Comparison of ENCODE assay signal across 29 mouse cellular contexts in the genomic region with DNA sequence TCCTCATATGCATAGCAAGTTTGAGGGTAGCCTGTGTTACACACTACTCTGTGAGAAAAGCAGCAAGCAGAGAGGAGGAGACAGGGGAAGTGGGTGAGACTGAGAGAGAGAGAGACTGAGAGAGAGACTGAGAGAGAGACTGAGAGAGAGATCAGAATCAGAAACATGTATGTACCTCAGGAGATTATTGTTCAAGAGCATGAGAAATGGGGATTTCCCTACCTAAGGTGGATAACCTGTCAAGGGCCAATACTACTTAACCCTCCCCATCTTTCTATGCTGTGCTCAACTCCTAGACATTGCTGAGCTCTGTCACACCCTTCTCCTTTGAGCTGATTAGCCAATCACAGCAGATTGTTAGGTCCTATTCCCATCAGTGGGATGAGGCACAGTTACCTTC. TPM values are rescaled to one million over a fixed set of nuclear protein-coding genes. Genes with fewer than 3 reads are reported as not detected.
DNase-seq lines count a peak whose midpoint lies in the region; ATAC-seq and TF ChIP-seq lines count a peak whose summit lies in the region.
"Had no signal": no experiment of that assay in that cellular context is flagged by ENCODE, and none has a peak within 500 bp of the region (broad histone marks: within the 10 kb centered on the region; RNA-seq: fewer than 3 reads in every experiment).

No protein-coding gene starts in this region.

- H3K27me3 ChIP-seq in megakaryocyte, embryonic 14.5 days (replicated peaks): no peaks in the 10 kb centered on the region
- H3K27me3 ChIP-seq in CH12.LX (replicated peaks): no peaks in the 10 kb centered on the region
- no peaks in the 10 kb centered on the region for H3K27me3 ChIP-seq in hindbrain, embryonic 10.5 days (ENCODE audit: insufficient read depth, poor library complexity, severe bottlenecking)
- H3K27me3 ChIP-seq: embryonic facial prominence, embryonic 13.5 days; forebrain, embryonic 15.5 days; kidney, embryonic 15.5 days; lung, embryonic 15.5 days had no signal

- dilution Hi-C loops in CH12.LX (cut with MboI; ENCODE audit: extremely low pct_ligation_motif_present, extremely low pct_unique_long_range_greater_than_20kb, low sequenced_read_pairs): no loop called here

- TF ChIP-seq RAD21 in CH12.LX (IDR thresholded peaks at IDR 0.05; ENCODE audit: low read depth, low read length): no peak

- no peak for DNase-seq in CH12.LX (ENCODE audit: extremely low read depth)
- peak; percentile 65 for DNase-seq in naive thymus-derived CD4-positive, alpha-beta T cell, adult 2 months (ENCODE audit: low read depth)
- no peak for DNase-seq in hindbrain, embryonic 10.5 days (ENCODE audit: low spot score)
- no peak for DNase-seq in cerebellum, postnatal 4 days (ENCODE audit: low spot score in 2 of 2)
- DNase-seq: adrenal gland, postnatal 25 days; cerebellum, adult 11-12 months; cerebellum, adult 9-11 months; gastrocnemius, adult 2 months; gastrocnemius, postnatal 36 days; heart, adult 18-20 months; heart, postnatal 4 days; kidney, adult 18-20 months; kidney, postnatal 36 days; lung, postnatal 4 days; midbrain, embryonic 14.5 days; right cerebral cortex, postnatal 4 days; thymus, adult 18-20 months; thymus, postnatal 36 days had no signal

- ATAC-seq in megakaryocyte, adult 5-6 weeks (ENCODE audit: poor library complexity, severe bottlenecking): no peak
- ATAC-seq in monocyte, adult 5-6 weeks (replicated peaks; ENCODE audit: insufficient number of reproducible peaks, low FRiP score, low TSS enrichment, poor library complexity, severe bottlenecking): no peak
- ATAC-seq: forebrain, embryonic 15.5 days had no signal

- H3K79me2 ChIP-seq in CH12.LX (replicated peaks; ENCODE audit: control insufficient read depth, extremely low read depth, insufficient read depth, poor library complexity, severe bottlenecking): no peaks in the 10 kb centered on the region

- no peak overlapping the region for H3K9ac ChIP-seq in CH12.LX (ENCODE audit: insufficient read depth, low read depth)
- H3K9ac ChIP-seq: embryonic facial prominence, embryonic 13.5 days; forebrain, embryonic 15.5 days; heart, embryonic 12.5 days; hindbrain, embryonic 14.5 days; kidney, embryonic 15.5 days; lung, embryonic 15.5 days had no signal

- no peaks in the 10 kb centered on the region for H3K36me3 ChIP-seq in megakaryocyte, embryonic 14.5 days (replicated peaks; ENCODE audit: low read length)
- H3K36me3 ChIP-seq in CH12.LX (replicated peaks in 1 of 2; ENCODE audit: control insufficient read depth in 1 of 2, insufficient read depth in 1 of 2, low read length in 1 of 2): no peaks in the 10 kb centered on the region
- H3K36me3 ChIP-seq in hindbrain, embryonic 10.5 days: no peaks in the 10 kb centered on the region
- H3K36me3 ChIP-seq: embryonic facial prominence, embryonic 13.5 days; forebrain, embryonic 10.5 days; forebrain, embryonic 15.5 days; heart, embryonic 12.5 days; kidney, embryonic 15.5 days; lung, embryonic 15.5 days had no signal

- H3K4me2 ChIP-seq in CH12.LX (ENCODE audit: insufficient read depth, low read depth, poor library complexity, severe bottlenecking): peak overlapping the region; percentile 8; the same call in 1 of the 2 replicates
- H3K4me2 ChIP-seq: embryonic facial prominence, embryonic 13.5 days; forebrain, embryonic 15.5 days; heart, embryonic 12.5 days; hindbrain, embryonic 14.5 days; kidney, embryonic 15.5 days; lung, embryonic 15.5 days had no signal

- TF ChIP-seq EP300 in CH12.LX (IDR thresholded peaks at IDR 0.05; ENCODE audit: low read length): 0 out of 2 replicates have a peak, but pooled peaks have one; percentile 23

- peak overlapping the region; percentile 61 for H3K27ac ChIP-seq in CH12.LX (ENCODE audit: insufficient read depth, low read depth)
- no peak overlapping the region for H3K27ac ChIP-seq in hindbrain, embryonic 10.5 days
- H3K27ac ChIP-seq: embryonic facial prominence, embryonic 13.5 days; forebrain, embryonic 10.5 days; forebrain, embryonic 15.5 days; gastrocnemius, adult 2 months; hindbrain, embryonic 14.5 days; kidney, embryonic 15.5 days; layer of hippocampus, adult 2 months; lung, embryonic 15.5 days had no signal

- no peak for TF ChIP-seq CTCF in CH12.LX (conservative IDR thresholded peaks at IDR 0.05 in 1 of 2, IDR thresholded peaks at IDR 0.05 in 1 of 2; ENCODE audit: low read depth in 2 of 2, low read length in 2 of 2)

- in situ Hi-C loops in CH12.LX (cut with MboI; ENCODE audit: low pct_ligation_motif_present, low pct_unique_long_range_greater_than_20kb, low sequenced_read_pairs): no loop called here

- peaks cover 71% of the 10 kb centered on the region for H3K4me1 ChIP-seq in megakaryocyte, embryonic 14.5 days
- peaks cover 17 to 67% of the 10 kb centered on the region in 2 experiments for H3K4me1 ChIP-seq in CH12.LX (ENCODE audit: control insufficient read depth in 1 of 2, insufficient read depth in 2 of 2)
- H3K4me1 ChIP-seq in hindbrain, embryonic 10.5 days (replicated peaks): peaks cover 32% of the 10 kb centered on the region

- TF ChIP-seq POLR2A in CH12.LX (IDR thresholded peaks at IDR 0.05; ENCODE audit: low read depth, low read length): no peak

- H3K4me3 ChIP-seq in megakaryocyte, embryonic 14.5 days (replicated peaks): peak overlapping the region; percentile 74
- H3K4me3 ChIP-seq in CH12.LX (replicated peaks in 1 of 3; ENCODE audit: low read depth in 2 of 3, low read length in 2 of 3, poor library complexity in 1 of 3): no peak overlapping the region
- no peak overlapping the region for H3K4me3 ChIP-seq in hindbrain, embryonic 10.5 days
- H3K4me3 ChIP-seq: embryonic facial prominence, embryonic 13.5 days; forebrain, embryonic 10.5 days; forebrain, embryonic 15.5 days; gastrocnemius, adult 2 months; heart, embryonic 12.5 days; kidney, embryonic 15.5 days; layer of hippocampus, adult 2 months; lung, embryonic 15.5 days had no signal

- peaks cover 5% of the 10 kb centered on the region; the same call in 1 of the 2 replicates for H3K9me3 ChIP-seq in megakaryocyte, embryonic 14.5 days
- H3K9me3 ChIP-seq in CH12.LX (replicated peaks; ENCODE audit: low read length): peaks cover 15% of the 10 kb centered on the region
- no peaks in the 10 kb centered on the region for H3K9me3 ChIP-seq in hindbrain, embryonic 10.5 days
- H3K9me3 ChIP-seq: embryonic facial prominence, embryonic 13.5 days; forebrain, embryonic 10.5 days; forebrain, embryonic 15.5 days; heart, embryonic 12.5 days; kidney, embryonic 15.5 days; lung, embryonic 15.5 days had no signal

TF ChIP-seq in CH12.LX, 34 proteins besides CTCF, POLR2A, EP300 and RAD21:
- TF ChIP-seq MYC (IDR thresholded peaks at IDR 0.05; ENCODE audit: low read depth, low read length) (peak; percentile 37; the same call in 1 of the 2 replicates), MEF2A (IDR thresholded peaks at IDR 0.05; ENCODE audit: borderline replicate concordance, low read depth, low read length) (0 out of 2 replicates have a peak, but pooled peaks have one; percentile 3), JUN (IDR thresholded peaks at IDR 0.05; ENCODE audit: insufficient read depth, low read depth, low read length) (no peak)

RNA-seq across cellular contexts. Expression of gene Sema4b, which starts 4.5 kb away (rescaled TPM):
- 30.8 and 31.0 TPM in 2 replicates for polyA plus RNA-seq in megakaryocyte, embryonic 14.5 days (2012; ENCODE audit: insufficient read depth, low replicate concordance)
- total RNA-seq in megakaryocyte, adult 5-6 weeks (2015): 10.1 and 13.7 TPM in 2 replicates
- 10.5 and 11.1 TPM in 2 replicates for total RNA-seq in megakaryocyte, adult 5-6 weeks (2017)
- total RNA-seq in CH12.LX (2012; rRNA removed): 8.6 and 9.4 TPM in 2 replicates
- total RNA-seq in CH12.LX (2014; rRNA removed): 1.3 and 1.5 TPM in 2 replicates
- 5.2 and 6.7 TPM in 2 replicates for polyA plus RNA-seq in CH12.LX (2012; ENCODE audit: insufficient read length, low read depth)
- polyA plus RNA-seq in hindbrain, embryonic 10.5 days (2016; fragmentation: Nextera tagmentation; extraction: Ambion mirVana): 14.0 and 17.5 TPM in 2 replicates
- total RNA-seq in monocyte, adult 5-6 weeks (2017): 7.4 to 9.3 TPM (median 9.1 TPM) in 3 replicates

RNA-seq across cellular contexts. Expression of gene Cib1, which starts 50.5 kb away (rescaled TPM):
- 42.4 and 54.0 TPM in 2 replicates for polyA plus RNA-seq in megakaryocyte, embryonic 14.5 days (2012; ENCODE audit: insufficient read depth, low replicate concordance)
- total RNA-seq in megakaryocyte, adult 5-6 weeks (2015): 107 and 134 TPM in 2 replicates
- total RNA-seq in megakaryocyte, adult 5-6 weeks (2017): 86.5 and 98.1 TPM in 2 replicates
- total RNA-seq in CH12.LX (2012; rRNA removed) (69.6 and 73.1 TPM in 2 replicates), CH12.LX (2014; rRNA removed) (29.1 and 29.5 TPM in 2 replicates)
- polyA plus RNA-seq in CH12.LX (2012; ENCODE audit: insufficient read length, low read depth): 48.1 and 51.8 TPM in 2 replicates
- polyA plus RNA-seq in hindbrain, embryonic 10.5 days (2016; fragmentation: Nextera tagmentation; extraction: Ambion mirVana): 74.8 and 79.6 TPM in 2 replicates
- total RNA-seq in monocyte, adult 5-6 weeks (2017): 37.5 to 51.3 TPM (median 45.7 TPM) in 3 replicates

RNA-seq across cellular contexts. Expression of gene Gdpgp1, which starts 50.5 kb away (rescaled TPM):
- polyA plus RNA-seq in megakaryocyte, embryonic 14.5 days (2012; ENCODE audit: insufficient read depth, low replicate concordance): 1.6 and 7.0 TPM in 2 replicates
- total RNA-seq in megakaryocyte, adult 5-6 weeks (2015): 5.2 and 5.4 TPM in 2 replicates
- total RNA-seq in megakaryocyte, adult 5-6 weeks (2017): 1.9 and 2.7 TPM in 2 replicates
- 3.6 and 4.2 TPM in 2 replicates for total RNA-seq in CH12.LX (2012; rRNA removed)
- total RNA-seq in CH12.LX (2014; rRNA removed): 1.9 and 2.0 TPM in 2 replicates
- polyA plus RNA-seq in CH12.LX (2012; ENCODE audit: insufficient read length, low read depth): 2.9 and 3.0 TPM in 2 replicates
- polyA plus RNA-seq in hindbrain, embryonic 10.5 days (2016; fragmentation: Nextera tagmentation; extraction: Ambion mirVana): 6.2 and 6.5 TPM in 2 replicates
- 0.86 to 3.5 TPM (median 2.2 TPM) in 3 replicates for total RNA-seq in monocyte, adult 5-6 weeks (2017)
